Mouse (Mus musculus) skeletal muscle tissue, postnatal 0 days (tissue): Measurements from ENCODE around the gene Cdc42bpb. TPM values are rescaled to one million over a fixed set of nuclear protein-coding genes. Genes with fewer than 3 reads are reported as not detected.

Experiments
- polyA plus RNA-seq: library from polyadenylated mRNA; unstranded; fragments of >200 nt; fragmentation: Nextera tagmentation; extraction: Ambion mirVana; gene quantifications from 2 replicates; pipeline ENCODE4 v1.2.1, GENCODE M21; 2015

The Cdc42bpb gene
- 13.5 and 13.9 TPM in 2 replicates for polyA plus RNA-seq

GRCm38 (mm10) chr12:111377376-111377973 lies at the start of gene Cdc42bpb:
TSS of gene Cdc42bpb (minus strand) at chr12:111377718.

GRCm38 (mm10) chr12:111416921-111417779 lies 39.6 kb upstream of the Cdc42bpb start, which contains the start of gene Exoc3l4:
TSS of gene Exoc3l4 (plus strand) at chr12:111417017.

GRCm38 (mm10) chr12:111406622-111407021 lies 29.1 kb upstream of the Cdc42bpb start, which contains the start of gene Lbhd2:
TSS of gene Lbhd2 (plus strand) at chr12:111406809.

GRCm38 (mm10) chr12:111270629-111271277 lies 106.8 kb downstream of the Cdc42bpb start, which contains the start of gene Amn:
TSS of gene Amn (plus strand) at chr12:111271095.

Other genes with a start within 250 kb of the Cdc42bpb start
- 6.0 and 7.3 TPM in 2 replicates for gene Traf3, start 211.3 kb downstream of the Cdc42bpb start, polyA plus RNA-seq
- not detected in 2 replicates for gene 4930595D18Rik, start 193.2 kb downstream of the Cdc42bpb start, polyA plus RNA-seq
- gene Amn, start 106.6 kb downstream of the Cdc42bpb start, polyA plus RNA-seq: 0.65 TPM in 1 of 2 replicates, not detected in the other
- gene Lbhd2, start 29.1 kb upstream of the Cdc42bpb start, polyA plus RNA-seq: 0.62 and 0.83 TPM in 2 replicates
- gene Exoc3l4, start 39.3 kb upstream of the Cdc42bpb start, polyA plus RNA-seq: 4.2 and 5.2 TPM in 2 replicates
- gene Tnfaip2, start 64.8 kb upstream of the Cdc42bpb start, polyA plus RNA-seq: 2.5 and 3.8 TPM in 2 replicates
- gene Gm266, start 108.1 kb upstream of the Cdc42bpb start, polyA plus RNA-seq: 7.4 and 10.3 TPM in 2 replicates
- 326 and 331 TPM in 2 replicates for gene Eif5, start 160.3 kb upstream of the Cdc42bpb start, polyA plus RNA-seq
- 16.9 and 20.4 TPM in 2 replicates for gene Mark3, start 196.8 kb upstream of the Cdc42bpb start, polyA plus RNA-seq